Comparison of ENCODE assay signal across 8 mouse cellular contexts in the genomic region with DNA sequence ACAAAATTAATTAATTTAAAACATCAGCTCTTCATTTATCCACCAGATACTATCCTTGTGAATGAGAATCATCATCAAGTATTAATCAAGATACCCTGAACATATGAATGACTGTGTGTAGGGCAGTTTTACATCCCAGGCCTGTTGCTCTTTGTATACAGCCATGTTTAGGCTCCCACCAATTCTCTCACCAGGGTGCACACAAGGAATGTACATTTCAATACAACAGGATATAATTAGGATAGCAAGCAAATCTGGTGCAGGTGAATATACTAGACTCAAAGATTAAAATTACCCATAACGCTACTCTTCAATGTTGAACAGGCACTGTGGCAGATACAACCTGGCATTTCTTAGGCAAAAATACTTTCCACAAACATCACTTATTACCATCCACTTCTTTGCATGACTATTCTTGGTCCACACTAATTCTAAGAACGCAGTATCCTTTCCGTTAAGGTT. TPM values are rescaled to one million over a fixed set of nuclear protein-coding genes. Genes with fewer than 3 reads are reported as not detected.
DNase-seq lines count a peak whose midpoint lies in the region; ATAC-seq lines count a peak whose summit lies in the region.

No protein-coding gene starts in this region.

- no peak overlapping the region for H3K27ac ChIP-seq in lung, embryonic 16.5 days (ENCODE audit: low read length)
- no peak overlapping the region for H3K27ac ChIP-seq in embryonic facial prominence, embryonic 14.5 days (replicated peaks; ENCODE audit: low read depth, low read length)
- H3K27ac ChIP-seq in limb, embryonic 10.5 days: peak overlapping the region; percentile 100

- H3K9me3 ChIP-seq in lung, embryonic 16.5 days (ENCODE audit: control insufficient read depth, low read length): no peaks in the 10 kb centered on the region
- no peaks in the 10 kb centered on the region for H3K9me3 ChIP-seq in embryonic facial prominence, embryonic 14.5 days (ENCODE audit: control insufficient read depth, low read length)
- H3K9me3 ChIP-seq in limb, embryonic 10.5 days (replicated peaks): no peaks in the 10 kb centered on the region

- H3K9ac ChIP-seq in lung, embryonic 16.5 days (ENCODE audit: low read length): peak overlapping the region; percentile 94
- H3K9ac ChIP-seq in embryonic facial prominence, embryonic 14.5 days (ENCODE audit: low read depth, low read length): peak overlapping the region; percentile 99

- H3K36me3 ChIP-seq in lung, embryonic 16.5 days (ENCODE audit: control insufficient read depth, insufficient read depth, low read length): no peaks in the 10 kb centered on the region
- H3K36me3 ChIP-seq in embryonic facial prominence, embryonic 14.5 days (ENCODE audit: control insufficient read depth, insufficient read depth, low read length): no peaks in the 10 kb centered on the region
- peaks cover 17% of the 10 kb centered on the region for H3K36me3 ChIP-seq in limb, embryonic 10.5 days

- no peak for DNase-seq in lung, postnatal 25 days (ENCODE audit: low spot score)
- peak; percentile 14 for DNase-seq in embryonic facial prominence, embryonic 14.5 days (ENCODE audit: low spot score)
- DNase-seq in limb, embryonic 10.5 days (ENCODE audit: low spot score): no peak
- DNase-seq in retina, embryonic 14.5 days (ENCODE audit: low spot score): peak; percentile 43
- DNase-seq in adrenal gland, postnatal 36 days: no peak
- no peak for DNase-seq in spleen, adult 12 weeks (ENCODE audit: low spot score)
- DNase-seq in spleen, postnatal 10 days (ENCODE audit: low spot score in 2 of 2): no peak

- peak overlapping the region; percentile 86 for H3K4me2 ChIP-seq in lung, embryonic 16.5 days (ENCODE audit: low read depth, low read length)
- H3K4me2 ChIP-seq in embryonic facial prominence, embryonic 14.5 days (ENCODE audit: low read depth, low read length): peak overlapping the region; percentile 87

- no peak for ATAC-seq in lung, embryonic 16.5 days (ENCODE audit: low read depth)
- ATAC-seq in embryonic facial prominence, embryonic 14.5 days (ENCODE audit: low read depth): no peak

- peak overlapping the region; percentile 55 for H3K4me3 ChIP-seq in lung, embryonic 16.5 days (ENCODE audit: low read length)
- H3K4me3 ChIP-seq in embryonic facial prominence, embryonic 14.5 days (ENCODE audit: low read depth, low read length): peak overlapping the region; percentile 97
- peak overlapping the region; percentile 96 for H3K4me3 ChIP-seq in limb, embryonic 10.5 days

- H3K27me3 ChIP-seq in lung, embryonic 16.5 days (ENCODE audit: control insufficient read depth, insufficient read depth, low read depth, low read length): no peaks in the 10 kb centered on the region
- no peaks in the 10 kb centered on the region for H3K27me3 ChIP-seq in embryonic facial prominence, embryonic 14.5 days (replicated peaks; ENCODE audit: control insufficient read depth, insufficient read depth, low read length)
- H3K27me3 ChIP-seq in limb, embryonic 10.5 days (ENCODE audit: low read depth, poor library complexity, severe bottlenecking): no peaks in the 10 kb centered on the region

- WGBS in lung, embryonic 16.5 days: 10% methylated on average over 3 of the region's 3 CpGs
- 6% methylated on average over 3 of the region's 3 CpGs for whole genome bisulfite sequencing in embryonic facial prominence, embryonic 14.5 days
- 14% methylated on average over 3 of the region's 3 CpGs for WGBS in limb, embryonic 10.5 days

- peaks cover 14% of the 10 kb centered on the region for H3K4me1 ChIP-seq in lung, embryonic 16.5 days (replicated peaks; ENCODE audit: control insufficient read depth, insufficient read depth, low read length)
- H3K4me1 ChIP-seq in embryonic facial prominence, embryonic 14.5 days (ENCODE audit: control insufficient read depth, insufficient read depth, low read length): peaks cover 3% of the 10 kb centered on the region; the same call in 1 of the 2 replicates
- peaks cover 6% of the 10 kb centered on the region for H3K4me1 ChIP-seq in limb, embryonic 10.5 days

RNA-seq across cellular contexts. Expression of a gene that starts 2.2 kb away (rescaled TPM):
- 9.3 and 10.5 TPM in 2 replicates for polyA plus RNA-seq in lung, embryonic 16.5 days (2015; fragmentation: Nextera tagmentation; extraction: Ambion mirVana)
- 6.6 and 8.5 TPM in 2 replicates for polyA plus RNA-seq in embryonic facial prominence, embryonic 14.5 days (2014; fragmentation: Nextera tagmentation; extraction: Ambion mirVana)
- polyA plus RNA-seq in limb, embryonic 10.5 days (2016; fragmentation: Nextera tagmentation; extraction: Ambion mirVana): 13.5 and 13.9 TPM in 2 replicates
- 10 to 100 TPM in 1 of 2 experiments, 1 to 10 TPM in 1; 7.2 to 10.0 TPM for total RNA-seq in adrenal gland, postnatal 36 days (2021)

RNA-seq across cellular contexts. Expression of a gene that starts 2.3 kb away (rescaled TPM):
- 55.8 and 65.8 TPM in 2 replicates for polyA plus RNA-seq in lung, embryonic 16.5 days (2015; fragmentation: Nextera tagmentation; extraction: Ambion mirVana)
- polyA plus RNA-seq in embryonic facial prominence, embryonic 14.5 days (2014; fragmentation: Nextera tagmentation; extraction: Ambion mirVana): 144 and 154 TPM in 2 replicates
- 127 and 144 TPM in 2 replicates for polyA plus RNA-seq in limb, embryonic 10.5 days (2016; fragmentation: Nextera tagmentation; extraction: Ambion mirVana)
- total RNA-seq in adrenal gland, postnatal 36 days (2021): 100 to 1,000 TPM; 180 to 205 TPM

Comparison
In these comparisons a context has a peak if more than half of its experiments do, and no peak if none do; other contexts are left out.
1. DNase-seq: peak in embryonic facial prominence, embryonic 14.5 days (single experiment) and retina, embryonic 14.5 days (single experiment); none in lung, postnatal 25 days (single experiment), limb, embryonic 10.5 days (single experiment), adrenal gland, postnatal 36 days (0 of 2), spleen, adult 12 weeks (single experiment) and spleen, postnatal 10 days (0 of 2).
2. Peak in every context shown above with its lines, with median percentiles within 50 percentile points of each other: H3K4me3 ChIP-seq.